Mouse (Mus musculus) small intestine, adult 2 months (tissue): ENCODE measurements around the gene Ablim1. TPM values are rescaled to one million over a fixed set of nuclear protein-coding genes. Genes with fewer than 3 reads are reported as not detected.

Source experiments
- H3K27ac ChIP-seq: fragments of 200-500 bp; 2 replicates; pipeline ENCODE4 v1.5.1; 2012; ENCODE audit warnings: low read depth, low read length, control low read depth, inconsistent platforms; ENCODE audit not compliant: insufficient read depth
- H3K27me3 ChIP-seq: fragments of 200-500 bp; 2 replicates; pipeline ENCODE4 v1.6.1; 2012; ENCODE audit warnings: mild to moderate bottlenecking, moderate library complexity, low read length, inconsistent platforms; ENCODE audit not compliant: control insufficient read depth, insufficient read depth
- H3K36me3 ChIP-seq: fragments of 200-500 bp; 2 replicates; pipeline ENCODE4 v1.6.1; 2012; ENCODE audit warnings: mild to moderate bottlenecking, low read length, control low read depth, inconsistent platforms; ENCODE audit not compliant: control insufficient read depth, insufficient read depth
- H3K4me1 ChIP-seq: fragments of 200-500 bp; 2 replicates; pipeline ENCODE4 v1.6.1; 2012; ENCODE audit warnings: low read length, inconsistent platforms, mixed read lengths; ENCODE audit not compliant: control insufficient read depth, insufficient read depth, insufficient read length
- H3K4me3 ChIP-seq: fragments of 200-500 bp; 2 replicates; pipeline ENCODE4 v1.5.1; 2012; ENCODE audit warnings: low read depth, mild to moderate bottlenecking, control low read depth, inconsistent platforms, low read length, moderate library complexity
- CTCF ChIP-seq: fragments of 200-500 bp; IDR thresholded peaks from 2 replicates; pipeline ENCODE4 v1.5.1; 2012; ENCODE audit warnings: low read depth, mild to moderate bottlenecking, control low read depth, inconsistent platforms, low read length, moderate library complexity, mixed read lengths; ENCODE audit not compliant: insufficient replicate concordance, insufficient read length; ENCODE audit errors: extremely low read depth
- POLR2A ChIP-seq: fragments of 200-500 bp; IDR thresholded peaks from 2 replicates; pipeline ENCODE4 v1.6.1; 2012; ENCODE audit warnings: low read depth, mild to moderate bottlenecking, control low read depth, inconsistent platforms, low read length, moderate library complexity
- WGBS: fragments of 180-500 bp; shearing (Covaris S2); methylation state at CpG from one replicate; pipeline ENCODE4 v1.1.7; 2018; 5-methylcytosine and 5-hydroxymethylcytosine counted together
- polyA plus RNA-seq: library from polyadenylated mRNA; depleted of rRNA; stranded (reverse); fragments of >200 nt; gene quantifications from 2 replicates; pipeline ENCODE4 v1.2.3, GENCODE M21; 2012

Ablim1 gene
- polyA plus RNA-seq, 1 experiment, result 47.2 TPM

DNA sequence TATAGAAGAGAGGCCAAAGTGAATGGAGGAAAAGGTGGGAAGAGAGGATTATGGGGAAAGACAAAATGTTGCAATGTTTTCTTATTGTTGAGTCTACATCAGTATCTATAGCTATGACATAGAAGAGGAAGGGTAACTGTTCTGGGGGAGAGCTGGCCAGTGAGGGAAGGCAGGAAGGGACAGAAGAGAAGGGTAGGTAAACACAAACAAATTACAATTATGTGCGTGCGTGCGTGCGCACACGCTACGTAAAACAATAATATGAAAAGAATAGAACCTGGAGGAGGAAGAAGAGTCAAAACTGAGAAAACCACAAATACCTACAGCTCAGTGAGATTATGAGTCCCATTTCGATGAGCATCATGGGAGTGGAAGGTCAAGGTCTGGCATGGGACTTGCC lies 13.6 kb upstream of the Ablim1 start:
- Histone ChIP-seq H3K4me3 (no peak overlapping the region), H3K4me1 (no peaks in the 10 kb centered on the region), H3K27me3 (no peaks in the 10 kb centered on the region), H3K36me3 (no peaks in the 10 kb centered on the region), H3K27ac (no peak overlapping the region)
- WGBS, result 90% methylated on average over 7 of the region's 7 CpGs
- TF ChIP-seq POLR2A (no peak), CTCF (no peak)

DNA sequence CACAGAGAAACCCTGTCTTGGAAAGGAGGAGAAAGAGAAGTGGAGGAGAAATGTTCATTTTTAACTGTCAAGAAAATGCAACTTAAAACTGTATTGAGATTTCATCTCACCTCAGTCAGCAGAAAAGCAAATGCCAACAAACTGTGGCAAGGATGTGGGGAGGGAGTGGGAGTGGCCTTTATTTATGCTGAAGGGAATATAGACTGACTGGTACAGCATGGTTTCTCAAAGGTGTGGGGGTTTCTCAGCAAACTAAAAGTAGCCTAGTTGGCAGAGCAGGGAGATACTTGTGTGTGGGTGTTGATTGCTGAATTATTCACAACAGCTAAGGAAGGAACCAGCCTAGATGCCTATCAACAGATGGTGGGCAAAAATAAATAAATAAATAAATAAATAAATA lies 13.0 kb upstream of the Ablim1 start:
- no peak overlapping the region for H3K4me3 ChIP-seq
- H3K27ac ChIP-seq, result no peak overlapping the region
- no peak for TF ChIP-seq POLR2A
- TF ChIP-seq CTCF, result no peak
- no peaks in the 10 kb centered on the region for H3K36me3 ChIP-seq
- H3K4me1 ChIP-seq, result peaks cover 3% of the 10 kb centered on the region; the same call in 1 of the 2 replicates
- H3K27me3 ChIP-seq, result no peaks in the 10 kb centered on the region

DNA sequence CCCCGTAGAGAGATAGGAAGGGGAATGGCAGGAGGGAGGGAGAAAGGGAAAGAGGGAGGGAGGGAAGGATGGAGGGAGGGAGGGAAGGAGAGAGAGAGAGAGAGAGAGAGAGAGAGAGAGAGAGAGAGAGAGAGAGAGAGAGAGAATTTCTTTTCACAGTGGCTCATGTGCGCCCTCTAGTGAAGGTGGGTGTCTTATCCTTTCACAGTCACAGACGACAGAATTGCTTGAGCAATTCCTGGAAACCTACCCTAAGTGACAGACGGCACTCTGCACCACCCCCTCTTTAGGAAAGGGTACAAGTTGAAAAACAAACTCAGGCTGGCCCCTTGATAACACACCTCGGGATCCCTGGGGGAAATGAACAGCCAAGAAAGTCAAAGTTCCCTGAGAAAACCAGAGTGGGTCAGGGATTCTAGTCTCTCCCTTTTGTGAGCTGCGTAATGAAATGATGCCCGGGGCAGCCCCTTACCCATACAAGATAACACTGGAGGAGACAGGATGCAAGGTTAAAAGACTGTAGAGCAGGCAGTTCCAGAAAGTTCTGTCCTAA lies 11.1 kb upstream of the Ablim1 start:
- 20% methylated on average over 7 of the region's 7 CpGs for WGBS
- H3K4me1 ChIP-seq, result peaks cover 13% of the 10 kb centered on the region; the same call in 1 of the 2 replicates

DNA sequence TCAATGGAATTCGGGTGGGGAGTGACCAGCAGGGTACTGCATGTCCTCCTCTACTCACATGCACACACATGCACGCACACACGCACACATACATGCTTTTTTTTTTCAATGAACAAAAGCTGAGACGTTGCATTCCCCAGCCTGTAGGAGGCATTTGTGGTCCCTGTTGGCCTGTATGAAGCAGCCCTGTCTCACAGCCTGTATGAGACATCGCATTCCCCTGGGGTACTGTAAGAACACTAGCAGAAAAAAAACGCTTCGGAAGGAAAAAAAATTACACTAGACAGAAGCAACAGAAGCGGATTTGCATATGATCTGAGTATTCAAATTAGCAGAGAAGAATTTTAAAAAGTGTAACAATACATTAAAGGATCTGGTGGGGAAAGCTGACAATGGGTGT lies 8.4 kb upstream of the Ablim1 start:
- Histone ChIP-seq H3K27me3 (no peaks in the 10 kb centered on the region), H3K36me3 (no peaks in the 10 kb centered on the region; the same call in 1 of the 2 replicates), H3K4me1 (peaks cover 13% of the 10 kb centered on the region; the same call in 1 of the 2 replicates), H3K27ac (no peak overlapping the region), H3K4me3 (no peak overlapping the region)
- 80% methylated on average over 8 of the region's 8 CpGs for WGBS
- no peak for TF ChIP-seq POLR2A
- TF ChIP-seq CTCF, result no peak

More for the DNA sequence above, 11.1 kb upstream of the Ablim1 start:
- Histone ChIP-seq H3K4me3 (no peak overlapping the region), H3K36me3 (no peaks in the 10 kb centered on the region; the same call in 1 of the 2 replicates), H3K27me3 (no peaks in the 10 kb centered on the region), H3K27ac (no peak overlapping the region)
- TF ChIP-seq CTCF, result peak; percentile 57; the same call in 1 of the 2 replicates
- no peak for TF ChIP-seq POLR2A

DNA sequence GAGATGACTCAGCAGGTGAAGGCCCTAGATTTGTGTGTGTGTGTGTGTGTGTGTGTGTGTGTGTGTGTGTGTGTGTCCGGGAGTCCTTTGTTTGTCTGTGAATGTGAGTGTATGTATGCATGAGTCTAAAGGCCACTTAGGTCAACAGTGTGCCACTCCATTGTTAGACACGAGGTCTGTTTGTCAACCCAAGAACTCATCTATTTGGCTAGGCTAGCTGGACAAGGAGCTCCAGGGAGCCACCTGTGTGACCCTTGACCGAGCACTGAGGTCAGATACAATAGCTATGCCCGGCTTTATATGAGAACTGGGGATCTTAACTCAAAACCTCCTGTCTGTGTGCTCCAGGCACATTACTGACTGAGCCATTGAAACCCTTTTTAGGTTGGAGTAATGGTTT lies 7.8 kb upstream of the Ablim1 start:
- Histone ChIP-seq H3K36me3 (no peaks in the 10 kb centered on the region; the same call in 1 of the 2 replicates), H3K4me1 (peaks cover 13% of the 10 kb centered on the region; the same call in 1 of the 2 replicates), H3K4me3 (no peak overlapping the region), H3K27me3 (no peaks in the 10 kb centered on the region), H3K27ac (no peak overlapping the region)
- TF ChIP-seq POLR2A (no peak), CTCF (no peak)
- WGBS, result 59% methylated on average over 4 of the region's 4 CpGs

DNA sequence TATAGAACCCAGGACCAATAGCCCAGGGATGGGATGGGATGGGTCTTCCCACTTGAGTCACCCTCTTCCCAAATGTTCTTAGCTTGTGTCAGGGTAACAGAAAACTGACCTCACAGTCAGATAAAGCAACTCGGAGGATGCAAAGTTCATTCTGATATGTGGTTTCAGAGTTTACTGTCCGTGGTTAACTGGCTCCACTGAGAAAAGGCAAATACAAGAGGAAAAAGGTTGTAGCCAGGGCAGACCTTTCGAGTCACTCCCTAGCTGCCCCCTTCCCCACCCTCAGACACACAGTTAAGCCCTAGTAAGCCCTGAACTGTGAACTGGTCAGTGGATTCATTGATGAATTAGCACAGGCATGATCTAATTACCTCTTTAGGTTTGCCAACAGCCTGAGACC lies 7.1 kb upstream of the Ablim1 start:
- Histone ChIP-seq H3K36me3 (no peaks in the 10 kb centered on the region; the same call in 1 of the 2 replicates), H3K27me3 (no peaks in the 10 kb centered on the region), H3K4me1 (peaks cover 13% of the 10 kb centered on the region; the same call in 1 of the 2 replicates), H3K4me3 (no peak overlapping the region), H3K27ac (peak overlapping the region; percentile 57; the same call in 1 of the 2 replicates)
- 27% methylated on average over 3 of the region's 3 CpGs for WGBS
- TF ChIP-seq POLR2A, result no peak
- TF ChIP-seq CTCF, result no peak

DNA sequence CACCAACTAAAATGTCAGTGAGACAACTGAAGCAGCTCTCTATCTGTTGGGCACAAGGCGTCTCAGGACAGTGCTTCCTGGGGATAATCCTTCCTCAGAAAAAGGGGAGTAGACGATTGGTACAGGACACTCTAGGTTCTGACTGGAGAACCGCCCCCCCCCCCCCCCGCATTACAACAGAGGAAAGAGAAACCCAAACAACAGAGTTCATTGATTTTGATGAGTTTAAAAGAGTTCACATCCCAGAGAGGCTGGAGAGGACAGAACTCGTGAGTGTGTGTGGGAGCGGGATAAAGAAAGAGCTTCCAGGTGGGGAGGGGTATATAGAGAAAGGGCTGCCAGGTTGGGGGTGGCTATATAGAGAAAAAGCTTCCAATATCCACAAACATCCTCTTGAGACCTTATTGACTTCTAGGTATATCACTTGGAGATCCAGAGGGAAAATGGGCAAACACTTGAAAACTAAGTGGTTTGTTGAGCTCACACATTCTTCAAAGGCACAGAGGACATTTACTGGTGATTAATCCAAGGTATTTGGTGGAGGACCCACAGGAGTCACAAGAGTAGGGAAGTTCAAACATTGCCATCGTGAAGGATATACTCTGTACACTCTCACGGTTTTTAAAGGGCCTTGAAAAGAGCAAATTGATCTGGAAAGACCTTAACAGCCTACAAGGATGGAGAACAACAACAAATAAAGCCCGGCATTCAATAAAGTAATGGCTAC lies 6.1 kb upstream of the Ablim1 start:
- Histone ChIP-seq H3K4me3 (no peak overlapping the region), H3K36me3 (no peaks in the 10 kb centered on the region; the same call in 1 of the 2 replicates), H3K27ac (no peak overlapping the region), H3K4me1 (peaks cover 13% of the 10 kb centered on the region; the same call in 1 of the 2 replicates), H3K27me3 (no peaks in the 10 kb centered on the region)
- TF ChIP-seq CTCF (no peak), POLR2A (no peak)
- 74% methylated on average over 9 of the region's 9 CpGs for WGBS
